Mouse (Mus musculus): ENCODE data around the gene Tmem28. TPM values are rescaled to one million over a fixed set of nuclear protein-coding genes. Genes with fewer than 3 reads are reported as not detected.

Tmem28 gene
- polyA plus RNA-seq (2012; rRNA removed) (0.01 and 0.02 TPM in 2 replicates), polyA plus RNA-seq (2014; fragmentation: Nextera tagmentation; extraction: Ambion mirVana) (not detected in 2 replicates)

GRCm38 (mm10) chrX:99820790-99821395 lies at the start of gene Tmem28:
Tmem28 (plus strand) TSS chrX:99821021.
- Histone ChIP-seq H3K9ac (replicated peaks) (no peak within 1 kb of the TSS), H3K4me3 (ENCODE audit: insufficient read depth in 1 of 2, low read depth in 2 of 2, low read length in 2 of 2) (peak within 1 kb of the TSS; percentile 19 to 26; a peak in 3 of 4 replicates), H3K4me1 (replicated peaks; ENCODE audit: control insufficient read depth in 2 of 2, insufficient read depth in 2 of 2, low read length in 1 of 2) (no peaks in the 10 kb centered on the region), H3K27ac (no peak within 1 kb of the TSS), H3K4me2 (ENCODE audit: low read depth) (peak within 1 kb of the TSS; percentile 28), H3K9me3 (ENCODE audit: control insufficient read depth, low read length) (no peaks in the 10 kb centered on the region; the same call in 1 of the 2 replicates), H3K36me3 (replicated peaks; ENCODE audit: control insufficient read depth, insufficient read depth, low read depth) (no peaks in the 10 kb centered on the region), H3K27me3 (ENCODE audit: control insufficient read depth, insufficient read depth, low read length) (peaks cover 41% of the 10 kb centered on the region)
- no peak for ATAC-seq (ENCODE audit: insufficient read depth)
- WGBS (ENCODE audit: insufficient replicate concordance): 16% methylated on average over 43 of the region's 82 CpGs
- TF ChIP-seq CTCF (IDR thresholded peaks at IDR 0.05; ENCODE audit: low read depth): no peak
- TF ChIP-seq EP300 (IDR thresholded peaks at IDR 0.05; ENCODE audit: low read depth): no peak
- no peak for DNase-seq (ENCODE audit: low read depth in 3 of 3, low spot score in 3 of 3)

- no peak for ATAC-seq (ENCODE audit: insufficient read depth)
Observed at GRCm38 (mm10) chrX:99780308-99780707, 40.5 kb upstream of the Tmem28 start.

GRCm38 (mm10) chrX:99808375-99808774 lies 12.4 kb upstream of the Tmem28 start:
- H3K9me3 ChIP-seq (ENCODE audit: control insufficient read depth, low read length): no peaks in the 10 kb centered on the region
- H3K27me3 ChIP-seq (ENCODE audit: control insufficient read depth, insufficient read depth, low read length): no peaks in the 10 kb centered on the region
- 28% methylated on average over 1 of the region's 1 CpGs for WGBS (ENCODE audit: insufficient replicate concordance)
- no peak overlapping the region for H3K9ac ChIP-seq (replicated peaks)
- H3K4me1 ChIP-seq (replicated peaks; ENCODE audit: control insufficient read depth in 2 of 2, insufficient read depth in 2 of 2, low read length in 1 of 2): no peaks in the 10 kb centered on the region
- DNase-seq (ENCODE audit: low read depth in 3 of 3, low spot score in 3 of 3): no peak
- H3K4me3 ChIP-seq (ENCODE audit: insufficient read depth in 1 of 2, low read depth in 2 of 2, low read length in 2 of 2): no peak overlapping the region
- ATAC-seq (ENCODE audit: insufficient read depth): no peak
- no peak overlapping the region for H3K4me2 ChIP-seq (ENCODE audit: low read depth)
- H3K36me3 ChIP-seq (replicated peaks; ENCODE audit: control insufficient read depth, insufficient read depth, low read depth): no peaks in the 10 kb centered on the region
- TF ChIP-seq CTCF (IDR thresholded peaks at IDR 0.05; ENCODE audit: low read depth) (peak; percentile 17; the same call in 1 of the 2 replicates), EP300 (IDR thresholded peaks at IDR 0.05; ENCODE audit: low read depth) (no peak)
- H3K27ac ChIP-seq: no peak overlapping the region

More at GRCm38 (mm10) chrX:99780308-99780707, 40.5 kb upstream of the Tmem28 start:
- no peaks in the 10 kb centered on the region for H3K4me1 ChIP-seq (replicated peaks; ENCODE audit: control insufficient read depth in 2 of 2, insufficient read depth in 2 of 2, low read length in 1 of 2)
- no peaks in the 10 kb centered on the region for H3K27me3 ChIP-seq (ENCODE audit: control insufficient read depth, insufficient read depth, low read length)
- H3K36me3 ChIP-seq (replicated peaks; ENCODE audit: control insufficient read depth, insufficient read depth, low read depth): no peaks in the 10 kb centered on the region
- no peak overlapping the region for H3K9ac ChIP-seq (replicated peaks)
- no peak overlapping the region for H3K4me3 ChIP-seq (ENCODE audit: insufficient read depth in 1 of 2, low read depth in 2 of 2, low read length in 2 of 2)
- DNase-seq (ENCODE audit: low read depth in 3 of 3, low spot score in 3 of 3): no peak
- no peaks in the 10 kb centered on the region for H3K9me3 ChIP-seq (ENCODE audit: control insufficient read depth, low read length)
- TF ChIP-seq EP300 (IDR thresholded peaks at IDR 0.05; ENCODE audit: low read depth) (no peak), CTCF (IDR thresholded peaks at IDR 0.05; ENCODE audit: low read depth) (no peak)
- H3K27ac ChIP-seq: no peak overlapping the region
- 39% methylated on average over 4 of the region's 4 CpGs for WGBS (ENCODE audit: insufficient replicate concordance)
- no peak overlapping the region for H3K4me2 ChIP-seq (ENCODE audit: low read depth)

- 15% methylated on average over 19 of the region's 22 CpGs for WGBS (ENCODE audit: insufficient replicate concordance)
- ATAC-seq (ENCODE audit: insufficient read depth): no peak
- DNase-seq (ENCODE audit: low read depth in 3 of 3, low spot score in 3 of 3): peak; percentile 7 to 28 (median 14)
- TF ChIP-seq EP300 (IDR thresholded peaks at IDR 0.05; ENCODE audit: low read depth): no peak
- no peak for TF ChIP-seq CTCF (IDR thresholded peaks at IDR 0.05; ENCODE audit: low read depth)
- H3K27ac ChIP-seq: no peak overlapping the region
- H3K4me3 ChIP-seq (ENCODE audit: insufficient read depth in 1 of 2, low read depth in 2 of 2, low read length in 2 of 2): peak overlapping the region in 1 of 2 experiments; percentile 19; a peak in 2 of 4 replicates
- no peaks in the 10 kb centered on the region for H3K36me3 ChIP-seq (replicated peaks; ENCODE audit: control insufficient read depth, insufficient read depth, low read depth)
- H3K27me3 ChIP-seq (ENCODE audit: control insufficient read depth, insufficient read depth, low read length): peaks cover 41% of the 10 kb centered on the region
- no peaks in the 10 kb centered on the region; the same call in 1 of the 2 replicates for H3K9me3 ChIP-seq (ENCODE audit: control insufficient read depth, low read length)
- H3K4me1 ChIP-seq (replicated peaks; ENCODE audit: control insufficient read depth in 2 of 2, insufficient read depth in 2 of 2, low read length in 1 of 2): no peaks in the 10 kb centered on the region
- no peak overlapping the region for H3K9ac ChIP-seq (replicated peaks)
- H3K4me2 ChIP-seq (ENCODE audit: low read depth): peak overlapping the region; percentile 28
Observed at GRCm38 (mm10) chrX:99819395-99819935, 1.4 kb upstream of the Tmem28 start.
